ENCODE assay signal across 24 mouse cellular contexts in the genomic region with DNA sequence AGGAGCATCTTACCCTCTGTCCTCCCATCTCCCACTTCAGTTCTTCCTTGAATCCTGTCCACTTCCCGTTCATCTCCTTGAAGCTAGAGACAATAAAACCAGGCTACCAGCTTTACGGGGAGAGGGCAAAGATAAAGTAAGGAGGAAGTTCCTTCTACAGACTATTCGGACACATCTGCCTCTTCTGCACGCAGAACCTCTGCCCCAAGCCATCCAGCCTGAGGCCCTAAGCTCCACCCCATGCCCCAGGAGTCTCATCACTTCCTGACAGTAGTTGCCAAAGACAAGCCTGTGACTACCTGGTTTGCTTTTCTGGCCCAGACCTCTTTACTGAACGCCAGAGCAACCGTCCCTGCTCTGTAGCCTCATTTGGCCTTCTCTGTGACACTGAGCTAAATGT.
"Had no signal": no experiment of that assay in that cellular context is flagged by ENCODE, and none has a peak within 500 bp of the region (broad histone marks: within the 10 kb centered on the region; RNA-seq: fewer than 3 reads in every experiment).

No protein-coding gene starts in this region.

- ATAC-seq: hindbrain, postnatal 0 days had no signal

- DNase-seq: gastrocnemius, postnatal 14 days; gastrocnemius, postnatal 36 days; heart, adult 11 months; heart, adult 2 months; heart, postnatal 14 days; heart, postnatal 36 days; kidney, adult 18-20 months; kidney, adult 8-10 months; kidney, postnatal 10 days; kidney, postnatal 25 days; kidney, postnatal 4 days; liver; liver, embryonic 13.5 days had no signal

- H3K4me2 ChIP-seq: heart, embryonic 11.5 days; heart, embryonic 13.5 days; heart, embryonic 15.5 days; hindbrain, embryonic 13.5 days; hindbrain, embryonic 15.5 days; limb, embryonic 12.5 days; liver, embryonic 11.5 days; liver, embryonic 13.5 days had no signal

- H3K36me3 ChIP-seq: heart, embryonic 13.5 days; heart, embryonic 15.5 days; hindbrain, embryonic 13.5 days; hindbrain, embryonic 15.5 days; limb, embryonic 10.5 days; limb, embryonic 12.5 days; liver, embryonic 13.5 days had no signal

- H3K4me1 ChIP-seq: heart, embryonic 13.5 days; heart, embryonic 15.5 days; hindbrain, embryonic 13.5 days; hindbrain, embryonic 15.5 days; limb, embryonic 10.5 days; limb, embryonic 12.5 days had no signal

- H3K9me3 ChIP-seq: heart, embryonic 13.5 days; heart, embryonic 15.5 days; hindbrain, embryonic 13.5 days; hindbrain, embryonic 15.5 days; limb, embryonic 10.5 days; limb, embryonic 12.5 days; liver, embryonic 13.5 days had no signal

- H3K27ac ChIP-seq: heart, adult 2 months; heart, embryonic 13.5 days; heart, embryonic 15.5 days; hindbrain, embryonic 13.5 days; hindbrain, embryonic 15.5 days; hindbrain, postnatal 0 days; layer of hippocampus, adult 2 months; left cerebral cortex, adult 2 months; limb, embryonic 10.5 days; limb, embryonic 12.5 days; liver, embryonic 13.5 days had no signal

- H3K4me3 ChIP-seq: heart, adult 2 months; heart, embryonic 13.5 days; heart, embryonic 15.5 days; hindbrain, embryonic 13.5 days; hindbrain, embryonic 15.5 days; layer of hippocampus, adult 2 months; left cerebral cortex, adult 2 months; limb, embryonic 10.5 days; limb, embryonic 12.5 days; liver, embryonic 13.5 days had no signal

- H3K9ac ChIP-seq: heart, embryonic 13.5 days; heart, embryonic 15.5 days; hindbrain, embryonic 13.5 days; hindbrain, embryonic 15.5 days; limb, embryonic 12.5 days; liver, embryonic 13.5 days had no signal

- H3K27me3 ChIP-seq: heart, embryonic 13.5 days; heart, embryonic 15.5 days; hindbrain, embryonic 13.5 days; hindbrain, embryonic 15.5 days; limb, embryonic 12.5 days; liver, embryonic 13.5 days had no signal
